Mouse (Mus musculus) E14TG2a.4 (cell line): Measurements from ENCODE around the gene Podxl.

Experiments used
- CTCF ChIP-seq: conservative IDR thresholded peaks from 2 replicates; pipeline ENCODE4 v1.5.1; 2014; ENCODE audit warnings: low read length
- NANOG ChIP-seq: IDR thresholded peaks from 2 replicates; pipeline ENCODE4 v1.6.1; 2014; ENCODE audit warnings: borderline replicate concordance, low read length, mixed read lengths
- POU5F1 ChIP-seq: IDR thresholded peaks from 2 replicates; pipeline ENCODE4 v1.6.1; 2014; ENCODE audit warnings: low read length, borderline replicate concordance

DNA sequence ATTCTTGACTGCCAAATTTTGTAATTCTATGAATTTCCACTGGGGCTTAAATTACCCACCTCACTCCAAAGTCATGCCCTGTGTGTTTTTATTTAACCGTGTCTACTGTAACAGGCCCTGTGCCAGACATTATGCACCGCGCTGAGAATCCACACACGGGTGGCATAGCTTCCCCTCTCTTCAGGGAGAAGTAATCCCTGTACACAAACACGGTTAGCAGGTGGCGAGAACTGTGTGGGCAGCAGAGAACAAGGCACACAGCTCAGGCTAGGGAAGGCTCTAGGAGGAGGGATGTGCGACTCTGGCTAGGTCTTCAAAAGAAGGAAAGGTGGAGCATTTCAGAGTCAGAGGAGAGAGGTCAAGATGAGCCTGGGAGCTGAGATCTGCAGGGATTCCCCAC lies 3.4 kb upstream of the Podxl start:
- TF ChIP-seq CTCF (no peak), NANOG (no peak), POU5F1 (no peak)
